Mouse (Mus musculus) T-helper 1 cell (primary cell): Measurements from ENCODE around the gene Olfr141.

Experiments used
- in situ Hi-C: fragments of 300-600 bp; cut with MboI, MseI; formaldehyde crosslinking; loops from one replicate; pipeline ENCODE4 v1.15.1; 2025; ENCODE audit warnings: high pct_unique_total_duplicates

Gene Olfr141

GRCm38 (mm10) chr2:86809918-86810317 is at the start of gene Olfr141:
TSS of gene Olfr141 (minus strand) at chr2:86810018.
- in situ Hi-C loops, result no loop called here

DNA sequence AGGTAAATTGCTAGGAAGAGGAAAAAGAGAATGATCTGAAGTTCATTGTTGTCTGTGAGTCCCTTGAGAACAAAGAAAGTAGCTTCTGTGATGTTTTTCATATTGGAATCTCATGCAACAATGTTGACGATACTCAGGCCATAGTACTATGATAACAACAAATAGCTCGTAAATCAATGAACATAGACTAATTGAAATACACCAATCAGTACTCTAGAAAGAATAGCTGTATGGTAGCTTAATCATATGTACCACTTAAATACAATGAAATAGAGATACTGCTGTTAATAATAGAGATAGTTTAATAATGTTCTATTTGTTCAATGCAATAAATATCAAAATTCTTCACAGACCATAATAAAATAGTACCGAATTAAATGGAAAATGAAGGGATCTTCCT is 41.8 kb upstream of the Olfr141 start, which contains the start of gene Olfr1095:
Gene Olfr1095, minus strand, starts transcription at position 101 of the 400 bp plus-strand sequence.
- in situ Hi-C loops, result loop anchor here (25.0 kb wide), 1 partner anchor 1514 kb away; the partner anchor contains the start of gene Olfr987

- in situ Hi-C loops, result loop anchor here (5.0 kb wide), 1 partner anchor 48 kb away; the partner anchor contains the start of gene Gm13723
Observed at GRCm38 (mm10) chr2:86824363-86824762, 14.5 kb upstream of the Olfr141 start, which contains the start of gene Olfr1094. TSS of gene Olfr1094 (plus strand) at chr2:86824663.

DNA sequence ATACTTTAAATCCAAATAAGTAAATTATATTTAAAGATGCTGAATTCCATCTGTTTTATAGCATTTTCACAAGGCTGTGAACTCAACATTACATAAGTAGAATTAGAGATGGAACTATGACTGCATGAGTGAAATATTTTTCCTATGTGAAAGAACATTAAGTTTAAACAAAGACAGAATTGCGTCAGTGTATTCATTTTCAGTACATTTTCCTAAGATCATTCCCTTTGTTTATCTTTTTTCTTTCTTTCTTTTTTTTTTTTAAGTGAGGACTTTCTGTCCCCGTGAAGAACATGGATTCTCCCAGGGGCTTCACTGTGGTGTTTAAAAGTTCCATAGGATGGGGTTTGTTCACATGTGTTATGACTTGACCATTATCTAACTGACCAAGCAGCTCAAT is 27.6 kb downstream of the Olfr141 start, which contains the start of gene Olfr1093:
Gene Olfr1093, plus strand, starts transcription at position 301 of the 400 bp plus-strand sequence.
- in situ Hi-C loops, result no loop called here

DNA sequence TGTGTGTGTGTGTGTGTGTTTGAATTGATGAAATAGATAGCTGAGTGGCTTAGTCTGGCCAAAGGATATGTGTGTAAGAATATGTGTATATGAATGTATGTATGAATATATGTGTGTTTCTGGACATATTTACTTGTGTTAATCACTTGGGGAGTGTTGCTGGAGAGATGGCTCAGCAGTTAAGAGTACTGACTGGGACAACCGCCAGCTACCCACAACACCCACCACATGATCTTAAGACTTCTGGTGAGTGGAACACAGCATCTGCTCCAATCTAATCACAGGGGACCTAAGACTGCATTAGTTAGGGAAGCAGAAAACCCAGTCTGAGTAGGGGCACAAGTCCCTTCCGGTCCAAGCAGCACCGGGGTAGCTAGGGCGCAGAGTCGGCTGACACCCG is 48.8 kb downstream of the Olfr141 start:
- in situ Hi-C loops, result no loop called here

DNA sequence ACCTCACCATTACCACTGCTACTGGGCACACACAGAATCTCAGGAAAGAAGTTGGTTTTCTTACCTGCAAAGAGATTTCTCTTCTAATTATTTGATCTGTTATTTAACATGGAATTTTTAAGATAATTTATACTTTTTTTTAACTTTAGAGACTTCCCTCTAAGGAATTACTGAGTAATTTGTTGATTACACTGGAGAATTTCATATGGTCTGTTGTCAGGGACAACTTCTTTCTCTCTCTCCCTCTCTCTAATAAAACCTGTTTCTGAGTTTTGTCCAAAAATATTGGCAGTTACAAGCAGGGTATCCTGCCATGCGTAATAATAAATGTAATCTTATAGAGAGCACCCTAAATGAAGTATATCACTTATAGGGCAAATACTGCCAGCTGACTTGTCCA is 50.9 kb downstream of the Olfr141 start, which contains the start of gene Olfr1090:
Gene Olfr1090, minus strand, starts transcription at position 101 of the 400 bp plus-strand sequence.
- in situ Hi-C loops, result no loop called here
